Mouse (Mus musculus) heart, adult 9 months (tissue): ENCODE measurements around the gene Slc8a3.
A peak's percentile ranks its signal among the peaks of the same experiment; 100 is the strongest.

Experiments
- DNase-seq, 2 experiments: peaks; one replicate each; pipeline ENCODE4 v3.0.0; 2022; ENCODE audit warnings: low spot score in 2 of 2

The Slc8a3 gene

GRCm38 (mm10) chr12:81237158-81237557 lies 95.8 kb downstream of the Slc8a3 start:
- DNase-seq = no peak

- DNase-seq = no peak
Observed at GRCm38 (mm10) chr12:81235456-81236330, 97.3 kb downstream of the Slc8a3 start.

GRCm38 (mm10) chr12:81233746-81234380 lies 99.1 kb downstream of the Slc8a3 start:
- no peak for DNase-seq

- no peak for DNase-seq
Observed at GRCm38 (mm10) chr12:81227767-81228460, 105.1 kb downstream of the Slc8a3 start.

- no peak for DNase-seq
Observed at GRCm38 (mm10) chr12:81226590-81226989, 106.4 kb downstream of the Slc8a3 start.

GRCm38 (mm10) chr12:81225966-81226577 lies 106.9 kb downstream of the Slc8a3 start:
- no peak for DNase-seq

- no peak for DNase-seq
Observed at GRCm38 (mm10) chr12:81224843-81225242, 108.1 kb downstream of the Slc8a3 start.

GRCm38 (mm10) chr12:81223276-81223675 lies 109.7 kb downstream of the Slc8a3 start:
- DNase-seq = no peak

GRCm38 (mm10) chr12:81219339-81219738 lies 113.6 kb downstream of the Slc8a3 start:
- DNase-seq = no peak

- no peak for DNase-seq
Observed at GRCm38 (mm10) chr12:81208559-81208958, 124.4 kb downstream of the Slc8a3 start.

- DNase-seq = peak in 1 of 2 experiments; percentile 13
Observed at GRCm38 (mm10) chr12:81205619-81206560, 127.1 kb downstream of the Slc8a3 start.

- no peak for DNase-seq
Observed at GRCm38 (mm10) chr12:81203226-81203625, 129.8 kb downstream of the Slc8a3 start.

- DNase-seq = peak in 1 of 2 experiments; percentile 14
Observed at GRCm38 (mm10) chr12:81199280-81199955, 133.6 kb downstream of the Slc8a3 start.

GRCm38 (mm10) chr12:81197468-81198075 lies 135.4 kb downstream of the Slc8a3 start:
- DNase-seq = no peak

GRCm38 (mm10) chr12:81193968-81194367 lies 139.0 kb downstream of the Slc8a3 start:
- DNase-seq = no peak

GRCm38 (mm10) chr12:81189636-81190035 lies 143.3 kb downstream of the Slc8a3 start:
- DNase-seq = no peak

- no peak for DNase-seq
Observed at GRCm38 (mm10) chr12:81188996-81189395, 144.0 kb downstream of the Slc8a3 start.

- DNase-seq = no peak
Observed at GRCm38 (mm10) chr12:81188423-81188822, 144.6 kb downstream of the Slc8a3 start.

- DNase-seq = no peak
Observed at GRCm38 (mm10) chr12:81186668-81187067, 146.3 kb downstream of the Slc8a3 start.

GRCm38 (mm10) chr12:81186081-81186480 lies 146.9 kb downstream of the Slc8a3 start:
- DNase-seq = no peak
